Mouse (Mus musculus): ENCODE measurements around the gene Fyco1. TPM values are rescaled to one million over a fixed set of nuclear protein-coding genes. Genes with fewer than 3 reads are reported as not detected.
A peak's percentile ranks its signal among the peaks of the same experiment; 100 is the strongest.

Gene Fyco1
- total RNA-seq (2021) = 10 to 100 TPM; 20.5 to 21.1 TPM

- intact Hi-C loops (cut with DNase I) = no loop called here
- peak; percentile 95 to 98 for DNase-seq (ENCODE audit: extremely low spot score in 1 of 2, low spot score in 2 of 2)
Measured at GRCm38 (mm10) chr9:123851713-123852448, at the start of gene Fyco1. TSS of gene Fyco1 (minus strand) at chr9:123851899.

- intact Hi-C loops (cut with DNase I) = no loop called here
- DNase-seq (ENCODE audit: extremely low spot score in 1 of 2, low spot score in 2 of 2) = no peak
Measured at GRCm38 (mm10) chr9:123872049-123872448, 20.4 kb upstream of the Fyco1 start.

GRCm38 (mm10) chr9:123869167-123869784 is 17.6 kb upstream of the Fyco1 start:
- DNase-seq (ENCODE audit: extremely low spot score in 1 of 2, low spot score in 2 of 2) = no peak
- intact Hi-C loops (cut with DNase I) = no loop called here

- DNase-seq (ENCODE audit: extremely low spot score in 1 of 2, low spot score in 2 of 2) = no peak
Measured at GRCm38 (mm10) chr9:123863641-123864040, 11.9 kb upstream of the Fyco1 start.

GRCm38 (mm10) chr9:123862895-123863616 is 11.4 kb upstream of the Fyco1 start:
- intact Hi-C loops (cut with DNase I) = no loop called here
- no peak for DNase-seq (ENCODE audit: extremely low spot score in 1 of 2, low spot score in 2 of 2)

More at GRCm38 (mm10) chr9:123863641-123864040, 11.9 kb upstream of the Fyco1 start:
- intact Hi-C loops (cut with DNase I) = no loop called here

GRCm38 (mm10) chr9:123861929-123862328 is 10.2 kb upstream of the Fyco1 start, which contains the start of gene Xcr1:
TSS of gene Xcr1 (minus strand) at chr9:123862029.
- DNase-seq (ENCODE audit: extremely low spot score in 1 of 2, low spot score in 2 of 2) = no peak
- intact Hi-C loops (cut with DNase I) = no loop called here

- no peak for DNase-seq (ENCODE audit: extremely low spot score in 1 of 2, low spot score in 2 of 2)
- intact Hi-C loops (cut with DNase I) = no loop called here
Measured at GRCm38 (mm10) chr9:123856836-123857235, 5.1 kb upstream of the Fyco1 start.

GRCm38 (mm10) chr9:123852449-123853390 is 1.0 kb upstream of the Fyco1 start:
- no peak for DNase-seq (ENCODE audit: extremely low spot score in 1 of 2, low spot score in 2 of 2)
- intact Hi-C loops (cut with DNase I) = no loop called here

- peak; percentile 38 to 83 for DNase-seq (ENCODE audit: extremely low spot score in 1 of 2, low spot score in 2 of 2)
Measured at GRCm38 (mm10) chr9:123851062-123851712, 512 bp downstream of the Fyco1 start.

GRCm38 (mm10) chr9:123850705-123851061 is 1.0 kb downstream of the Fyco1 start:
- peak in 1 of 2 experiments; percentile 45 for DNase-seq (ENCODE audit: extremely low spot score in 1 of 2, low spot score in 2 of 2)
- intact Hi-C loops (cut with DNase I) = no loop called here

More at GRCm38 (mm10) chr9:123851062-123851712, 512 bp downstream of the Fyco1 start:
- intact Hi-C loops (cut with DNase I) = no loop called here

GRCm38 (mm10) chr9:123849976-123850695 is 1.6 kb downstream of the Fyco1 start:
- peak in 1 of 2 experiments; percentile 77 for DNase-seq (ENCODE audit: extremely low spot score in 1 of 2, low spot score in 2 of 2)
- intact Hi-C loops (cut with DNase I) = no loop called here

GRCm38 (mm10) chr9:123846490-123846889 is 5.2 kb downstream of the Fyco1 start:
- intact Hi-C loops (cut with DNase I) = no loop called here
- no peak for DNase-seq (ENCODE audit: extremely low spot score in 1 of 2, low spot score in 2 of 2)

- intact Hi-C loops (cut with DNase I) = no loop called here
- DNase-seq (ENCODE audit: extremely low spot score in 1 of 2, low spot score in 2 of 2) = no peak
Measured at GRCm38 (mm10) chr9:123845120-123845519, 6.6 kb downstream of the Fyco1 start.

- intact Hi-C loops (cut with DNase I) = no loop called here
- DNase-seq (ENCODE audit: extremely low spot score in 1 of 2, low spot score in 2 of 2) = no peak
Measured at GRCm38 (mm10) chr9:123844468-123844867, 7.2 kb downstream of the Fyco1 start.

- no peak for DNase-seq (ENCODE audit: extremely low spot score in 1 of 2, low spot score in 2 of 2)
- intact Hi-C loops (cut with DNase I) = no loop called here
Measured at GRCm38 (mm10) chr9:123840243-123840642, 11.5 kb downstream of the Fyco1 start.

- intact Hi-C loops (cut with DNase I) = no loop called here
- DNase-seq (ENCODE audit: extremely low spot score in 1 of 2, low spot score in 2 of 2) = no peak
Measured at GRCm38 (mm10) chr9:123835851-123836250, 15.8 kb downstream of the Fyco1 start.

GRCm38 (mm10) chr9:123828916-123829315 is 22.8 kb downstream of the Fyco1 start:
- intact Hi-C loops (cut with DNase I) = no loop called here
- no peak for DNase-seq (ENCODE audit: extremely low spot score in 1 of 2, low spot score in 2 of 2)

- intact Hi-C loops (cut with DNase I) = no loop called here
- no peak for DNase-seq (ENCODE audit: extremely low spot score in 1 of 2, low spot score in 2 of 2)
Measured at GRCm38 (mm10) chr9:123826631-123827030, 25.1 kb downstream of the Fyco1 start.
